Mouse (Mus musculus) liver, adult 2 months (tissue): Measurements from ENCODE around the gene Btbd2. TPM values are rescaled to one million over a fixed set of nuclear protein-coding genes. Genes with fewer than 3 reads are reported as not detected.

Source experiments
- DNase-seq: peaks from one replicate; pipeline ENCODE4 v3.0.0-alpha.2; 2011; ENCODE audit warnings: low read depth, low spot score; ENCODE audit errors: extremely low read depth
- H3K27ac ChIP-seq: fragments of 200-500 bp; replicated peaks from 2 replicates; pipeline ENCODE4 v1.5.1; 2012; ENCODE audit warnings: low read depth, mild to moderate bottlenecking, control low read depth, inconsistent platforms, low read length; ENCODE audit not compliant: insufficient read depth
- H3K27me3 ChIP-seq: fragments of 200-500 bp; 2 replicates; pipeline ENCODE4 v1.6.1; 2012; ENCODE audit warnings: mild to moderate bottlenecking, moderate library complexity, low read length, inconsistent platforms; ENCODE audit not compliant: control insufficient read depth, insufficient read depth
- H3K36me3 ChIP-seq: fragments of 200-500 bp; 2 replicates; pipeline ENCODE4 v1.6.1; 2012; ENCODE audit warnings: low read length, inconsistent platforms; ENCODE audit not compliant: control insufficient read depth, insufficient read depth
- H3K4me1 ChIP-seq: fragments of 200-500 bp; 2 replicates; pipeline ENCODE4 v1.6.1; 2011; ENCODE audit warnings: low read length; ENCODE audit not compliant: control insufficient read depth, insufficient read depth
- H3K4me3 ChIP-seq: fragments of 200-500 bp; 2 replicates; pipeline ENCODE4 v1.5.1; 2011; ENCODE audit warnings: low read depth, mild to moderate bottlenecking, control low read depth, low read length, moderate library complexity; ENCODE audit not compliant: insufficient read depth
- H3K79me2 ChIP-seq: fragments of 200-500 bp; 2 replicates; pipeline ENCODE4 v1.6.1; 2012; ENCODE audit warnings: inconsistent platforms, mild to moderate bottlenecking, low read length, moderate library complexity; ENCODE audit not compliant: control insufficient read depth, insufficient read depth
- H3K9ac ChIP-seq: fragments of 200-500 bp; 2 replicates; pipeline ENCODE4 v1.6.1; 2012; ENCODE audit warnings: low read depth, mild to moderate bottlenecking, control low read depth, inconsistent platforms, low read length
- CTCF ChIP-seq: fragments of 200-500 bp; IDR thresholded peaks from 2 replicates; pipeline ENCODE4 v1.5.1; 2011; ENCODE audit warnings: low read depth, low read length, control low read depth
- POLR2A ChIP-seq: fragments of 200-500 bp; IDR thresholded peaks from 2 replicates; pipeline ENCODE4 v1.6.1; 2011; ENCODE audit warnings: low read length, control low read depth; ENCODE audit not compliant: insufficient read depth; ENCODE audit errors: extremely low read depth
- WGBS: fragments of 180-500 bp; shearing (Covaris S2); methylation state at CpG from one replicate; pipeline ENCODE4 v1.1.7; 2018; 5-methylcytosine and 5-hydroxymethylcytosine counted together
- polyA plus RNA-seq: library from polyadenylated mRNA; depleted of rRNA; stranded (reverse); fragments of >200 nt; gene quantifications from 2 replicates; pipeline ENCODE4 v1.2.3, GENCODE M21; 2012
- total RNA-seq: library from RNA; depleted of rRNA; stranded (reverse); fragments of >200 nt; gene quantifications from 2 replicates; pipeline ENCODE4 v1.2.3, GENCODE M21; 2014

Gene Btbd2
- total and polyA plus RNA-seq, 2 experiments, result 16.2 to 36.1 TPM

GRCm38 (mm10) chr10:80619465-80620244 is 37.2 kb downstream of the Btbd2 start:
- 26% methylated on average over 8 of the region's 8 CpGs for WGBS
- Histone ChIP-seq H3K27ac (peak overlapping the region; percentile 87), H3K79me2 (peaks cover 20% of the 10 kb centered on the region), H3K36me3 (no peaks in the 10 kb centered on the region), H3K9ac (no peak overlapping the region), H3K4me3 (no peak overlapping the region), H3K4me1 (peaks cover 16% of the 10 kb centered on the region), H3K27me3 (no peaks in the 10 kb centered on the region)
- no peak for TF ChIP-seq POLR2A
- DNase-seq, result peak; percentile 98

GRCm38 (mm10) chr10:80618181-80618580 is 38.7 kb downstream of the Btbd2 start:
- H3K36me3 ChIP-seq, result no peaks in the 10 kb centered on the region
- no peak for TF ChIP-seq POLR2A
- no peak for TF ChIP-seq CTCF
- DNase-seq, result no peak
- H3K79me2 ChIP-seq, result peaks cover 6% of the 10 kb centered on the region; the same call in 1 of the 2 replicates
- H3K4me3 ChIP-seq, result no peak overlapping the region
- peaks cover 13% of the 10 kb centered on the region; the same call in 1 of the 2 replicates for H3K4me1 ChIP-seq
- no peaks in the 10 kb centered on the region for H3K27me3 ChIP-seq
- no peak overlapping the region for H3K9ac ChIP-seq
- 72% methylated on average over 9 of the region's 9 CpGs for WGBS
- H3K27ac ChIP-seq, result peak overlapping the region; percentile 39; the same call in 1 of the 2 replicates

GRCm38 (mm10) chr10:80614351-80614750 is 42.5 kb downstream of the Btbd2 start:
- Histone ChIP-seq H3K79me2 (no peaks in the 10 kb centered on the region), H3K4me1 (peaks cover 6% of the 10 kb centered on the region; the same call in 1 of the 2 replicates), H3K4me3 (no peak overlapping the region), H3K27me3 (no peaks in the 10 kb centered on the region), H3K36me3 (no peaks in the 10 kb centered on the region), H3K27ac (no peak overlapping the region), H3K9ac (no peak overlapping the region)
- no peak for TF ChIP-seq CTCF
- no peak for TF ChIP-seq POLR2A
- DNase-seq, result no peak
- 91% methylated on average over 6 of the region's 6 CpGs for WGBS

GRCm38 (mm10) chr10:80613821-80614220 is 43.0 kb downstream of the Btbd2 start:
- no peak overlapping the region for H3K9ac ChIP-seq
- H3K27ac ChIP-seq, result no peak overlapping the region
- DNase-seq, result no peak
- H3K4me1 ChIP-seq, result peaks cover 6% of the 10 kb centered on the region; the same call in 1 of the 2 replicates
- no peaks in the 10 kb centered on the region for H3K36me3 ChIP-seq
- no peaks in the 10 kb centered on the region for H3K79me2 ChIP-seq
- 53% methylated on average over 3 of the region's 3 CpGs for WGBS
- H3K4me3 ChIP-seq, result no peak overlapping the region
- no peaks in the 10 kb centered on the region for H3K27me3 ChIP-seq
- TF ChIP-seq CTCF (no peak), POLR2A (no peak)

GRCm38 (mm10) chr10:80611905-80612304 is 45.0 kb downstream of the Btbd2 start:
- TF ChIP-seq CTCF (no peak), POLR2A (no peak)
- peaks cover 8% of the 10 kb centered on the region for H3K79me2 ChIP-seq
- H3K4me1 ChIP-seq, result peaks cover 6% of the 10 kb centered on the region; the same call in 1 of the 2 replicates
- H3K4me3 ChIP-seq, result no peak overlapping the region
- 93% methylated on average over 3 of the region's 3 CpGs for whole genome bisulfite sequencing
- no peak for DNase-seq
- H3K36me3 ChIP-seq, result no peaks in the 10 kb centered on the region
- H3K27ac ChIP-seq, result no peak overlapping the region
- no peaks in the 10 kb centered on the region for H3K27me3 ChIP-seq
- no peak overlapping the region for H3K9ac ChIP-seq

GRCm38 (mm10) chr10:80611024-80611423 is 45.8 kb downstream of the Btbd2 start:
- H3K79me2 ChIP-seq, result peaks cover 16% of the 10 kb centered on the region
- H3K4me3 ChIP-seq, result no peak overlapping the region
- H3K27ac ChIP-seq, result no peak overlapping the region
- peaks cover under 1% of the 10 kb centered on the region; the same call in 1 of the 2 replicates for H3K4me1 ChIP-seq
- DNase-seq, result no peak
- TF ChIP-seq POLR2A (no peak), CTCF (peak; percentile 92)
- 52% methylated on average over 4 of the region's 4 CpGs for WGBS
- no peaks in the 10 kb centered on the region for H3K36me3 ChIP-seq
- no peaks in the 10 kb centered on the region for H3K27me3 ChIP-seq
- H3K9ac ChIP-seq, result no peak overlapping the region
